Mouse (Mus musculus) adrenal gland, postnatal 10 days (tissue): ENCODE measurements at regions not wholly inside any gene's neighbourhood (a gene's known extent, or its start where the extent isn't known, plus 50 kb on each side); places are given as distances from the start of the nearest gene placed in this dataset.
"Not testable (repeated sequence)": the region's sequence is repeated elsewhere in the genome, so short reads cannot be mapped to it uniquely, and the experiment has no call there.

Source experiments
- DNase-seq: peaks from one replicate; pipeline ENCODE4 v3.0.0; 2021; ENCODE audit warnings: mixed read lengths

DNA sequence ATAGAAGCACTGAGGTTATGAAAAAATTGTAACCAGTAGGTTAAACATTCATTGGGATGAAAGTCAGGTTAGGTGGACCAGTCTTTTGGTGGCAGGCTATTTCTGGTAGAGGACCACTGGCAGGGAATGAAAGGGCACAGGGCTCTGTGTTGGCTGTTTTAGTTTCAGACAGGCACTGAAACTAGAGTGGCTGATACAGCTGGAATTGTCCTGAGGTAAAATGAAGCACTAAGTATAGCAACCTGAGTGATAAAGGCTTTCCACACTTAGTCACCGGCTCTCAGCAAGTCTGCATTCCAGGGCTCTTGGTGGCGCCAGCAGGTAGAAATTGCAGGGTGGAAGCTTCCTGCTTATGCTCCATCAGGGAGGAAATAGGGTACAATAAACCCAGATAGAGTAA lies 262.2 kb upstream of the Tmpo start:
- no peak for DNase-seq

DNA sequence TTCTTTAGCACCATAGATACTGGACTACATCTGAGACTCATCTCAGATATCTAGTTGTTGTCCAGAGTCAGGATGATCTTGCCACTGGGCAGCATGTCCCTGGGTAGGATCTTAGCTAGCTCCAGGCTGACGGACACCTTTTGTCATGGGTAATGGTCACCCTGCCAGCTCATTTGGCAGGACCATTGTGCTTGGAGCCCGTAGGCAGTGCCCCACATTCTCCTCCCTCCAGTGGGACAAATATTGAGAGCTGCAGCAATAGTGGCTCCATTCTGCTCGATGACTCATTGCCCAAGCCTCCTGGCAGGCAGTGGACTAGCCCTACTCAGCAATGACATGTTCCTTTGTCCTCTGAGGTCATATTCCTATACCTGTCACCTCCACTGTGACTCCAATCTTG lies 258.9 kb upstream of the Tmpo start:
- DNase-seq: no peak

DNA sequence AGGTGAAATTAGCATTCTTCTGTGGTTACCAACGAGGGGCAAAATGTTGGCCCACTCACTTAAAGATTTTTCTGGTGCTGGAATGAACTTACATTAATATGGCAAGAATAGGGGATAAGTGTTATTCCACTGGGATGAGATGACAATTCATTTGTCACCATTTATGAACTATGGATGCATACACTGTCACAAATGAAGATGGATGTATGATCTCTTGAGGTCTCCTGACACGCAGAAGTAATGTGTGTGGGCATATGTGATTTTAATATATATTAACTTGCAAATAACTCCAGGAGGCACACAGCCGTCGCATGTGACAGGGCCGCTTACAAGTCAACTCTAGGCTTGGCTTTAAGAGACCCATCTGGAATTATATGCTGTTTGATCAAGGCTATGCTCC lies 256.8 kb upstream of the Tmpo start:
- DNase-seq: no peak

DNA sequence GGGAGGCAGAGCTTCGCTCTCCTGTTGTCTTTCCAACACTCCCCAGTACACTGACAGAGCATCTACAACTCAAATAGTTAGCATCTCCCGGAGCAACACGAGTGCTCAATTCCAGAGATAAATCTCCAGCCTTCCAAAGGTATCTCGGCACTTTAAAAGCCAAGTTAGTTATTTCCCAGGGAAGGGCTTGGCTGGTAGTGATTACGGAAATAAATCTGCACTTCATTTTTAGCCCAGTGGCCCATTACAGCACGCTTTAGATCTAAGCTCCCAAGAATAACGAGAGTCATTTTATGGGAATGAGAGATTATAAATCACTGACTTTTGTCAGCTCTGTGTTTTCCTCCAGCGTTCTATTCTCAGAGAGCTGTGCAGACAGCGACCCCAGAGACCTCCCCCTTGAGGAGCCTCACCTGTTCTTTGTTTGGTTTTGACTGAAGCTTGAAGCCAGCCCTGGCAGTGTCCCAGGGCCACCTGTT lies 255.0 kb upstream of the Tmpo start:
- DNase-seq: no peak

DNA sequence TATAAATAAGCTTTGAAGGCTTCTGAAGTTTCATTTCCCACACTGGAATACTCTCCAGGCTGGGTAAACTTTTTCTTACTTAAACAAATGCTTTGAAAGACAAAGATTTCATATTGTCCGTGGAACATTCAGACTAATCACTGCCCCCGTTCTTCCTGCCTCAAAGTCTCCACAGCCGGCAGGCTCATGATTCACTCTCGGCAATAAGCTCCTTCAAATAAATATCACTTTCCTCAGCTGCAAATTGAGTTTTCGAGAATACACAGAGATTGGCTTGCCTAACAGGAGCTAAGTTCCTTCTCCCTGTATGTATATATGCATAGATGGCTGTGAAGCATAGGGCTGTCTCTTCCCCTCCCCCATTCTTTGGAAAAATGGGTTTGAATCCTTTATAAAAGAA lies 249.2 kb upstream of the Tmpo start:
- no peak for DNase-seq

DNA sequence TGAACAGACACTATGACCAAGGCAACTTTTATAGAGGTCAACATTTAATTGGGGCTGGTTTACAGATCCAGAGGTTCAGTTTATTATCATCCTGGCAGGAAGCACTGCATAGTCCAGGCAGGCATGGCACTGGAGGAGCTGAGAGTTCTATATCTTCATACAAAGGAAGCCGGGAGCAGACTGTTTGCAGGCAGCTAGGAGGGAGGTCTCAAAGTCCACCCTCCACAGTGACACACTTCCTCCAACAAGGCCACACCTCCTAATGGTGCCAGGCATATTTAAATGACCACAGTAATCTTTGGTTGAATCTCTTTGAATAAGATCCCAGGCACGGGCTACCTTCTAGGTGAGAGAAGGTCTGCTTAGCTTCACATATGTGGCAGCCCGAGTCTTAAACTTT lies 245.5 kb upstream of the Tmpo start:
- no peak for DNase-seq

DNA sequence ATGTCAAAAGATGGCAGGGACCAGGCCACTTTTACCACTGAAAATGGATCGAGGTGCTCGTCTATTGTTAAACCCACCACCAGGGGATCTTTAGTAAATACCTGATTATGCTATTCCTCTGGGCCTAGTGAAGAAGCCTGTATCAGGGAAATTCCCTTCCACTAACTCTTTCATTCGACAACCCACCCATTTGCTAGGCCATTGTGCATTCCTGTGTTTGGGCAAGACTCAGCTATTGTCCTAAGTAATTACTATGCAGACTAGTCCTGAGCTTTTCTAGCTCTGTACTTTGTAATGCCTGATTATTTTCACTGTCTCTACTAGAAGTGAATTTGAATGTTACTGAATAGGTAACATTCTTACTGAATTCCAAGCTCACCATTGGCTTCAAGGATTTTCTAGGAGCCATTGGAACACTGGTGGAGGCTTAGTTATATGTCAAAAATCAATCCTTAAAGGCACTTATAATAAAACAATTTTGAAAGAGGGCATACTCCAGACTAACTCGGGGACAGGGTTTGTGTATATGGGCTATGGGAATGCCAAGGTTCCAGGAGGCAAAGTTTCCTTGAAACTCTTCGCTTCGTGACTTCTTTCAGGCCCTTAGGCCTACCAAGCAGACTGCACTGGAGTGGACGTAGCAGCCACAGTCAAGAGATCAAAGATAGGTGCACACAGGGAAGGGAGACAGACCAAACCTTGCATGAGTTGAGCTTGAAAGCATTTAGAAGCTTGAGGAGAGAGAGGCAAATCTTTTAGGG lies 244.7 kb upstream of the Tmpo start:
- not testable (repeated sequence) for DNase-seq

DNA sequence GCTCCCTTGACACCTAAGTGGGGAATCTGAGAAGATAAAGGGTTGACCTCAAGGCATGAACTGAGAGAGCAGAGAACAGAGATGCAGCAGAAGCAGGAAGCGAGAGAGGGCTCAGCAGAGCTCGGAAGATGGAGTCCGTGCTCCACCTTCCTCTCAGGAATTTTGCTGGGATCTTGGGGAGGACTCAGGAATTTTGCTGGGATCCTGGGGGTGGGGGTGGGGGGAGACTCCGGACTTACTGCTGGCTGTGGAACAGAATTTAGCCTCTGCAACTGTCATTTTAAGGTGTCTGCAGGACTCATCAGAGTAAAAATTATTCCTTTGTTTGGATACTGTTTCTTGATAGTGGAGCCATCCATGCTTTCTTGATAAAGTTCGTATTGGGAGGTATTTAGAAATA lies 243.7 kb upstream of the Tmpo start:
- no peak for DNase-seq

DNA sequence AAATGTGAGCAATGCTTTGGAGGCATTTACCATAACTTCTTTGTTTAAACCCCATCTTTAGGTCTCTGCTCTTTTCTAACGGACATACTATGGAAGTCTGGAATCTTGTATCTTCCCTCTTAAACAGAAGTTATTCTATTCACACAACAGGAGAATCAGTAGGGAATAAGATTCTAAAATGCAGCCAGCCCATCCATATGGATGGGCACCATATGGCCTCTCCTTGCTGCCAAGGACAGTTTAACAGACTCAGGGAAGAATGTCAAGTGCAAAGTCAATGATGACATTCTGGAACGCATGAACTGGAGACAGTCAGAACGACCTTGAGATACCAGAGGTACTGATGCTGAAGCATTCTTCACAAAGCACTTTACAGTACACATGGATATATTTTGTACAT lies 206.1 kb upstream of the Tmpo start:
- no peak for DNase-seq

DNA sequence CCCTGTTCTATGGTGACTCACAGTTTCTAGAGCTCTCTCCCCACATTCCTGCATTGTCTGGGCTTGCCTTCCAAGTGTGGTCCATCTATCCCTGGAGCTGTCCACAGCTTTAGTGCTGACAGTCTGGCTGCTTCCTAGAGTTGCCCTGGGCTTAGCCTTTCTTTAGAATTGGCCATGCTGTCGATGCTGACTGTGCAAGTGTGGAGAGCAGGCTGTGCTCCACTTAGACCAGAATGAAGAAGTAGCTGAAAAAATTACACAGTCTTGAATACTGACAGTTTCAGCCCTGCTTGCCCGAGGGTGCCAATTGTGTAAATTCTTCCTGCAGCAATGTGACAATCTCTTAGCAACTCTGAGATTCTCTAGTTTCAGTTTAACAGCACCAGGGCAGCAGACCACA lies 203.3 kb upstream of the Tmpo start:
- peak; percentile 37 for DNase-seq

DNA sequence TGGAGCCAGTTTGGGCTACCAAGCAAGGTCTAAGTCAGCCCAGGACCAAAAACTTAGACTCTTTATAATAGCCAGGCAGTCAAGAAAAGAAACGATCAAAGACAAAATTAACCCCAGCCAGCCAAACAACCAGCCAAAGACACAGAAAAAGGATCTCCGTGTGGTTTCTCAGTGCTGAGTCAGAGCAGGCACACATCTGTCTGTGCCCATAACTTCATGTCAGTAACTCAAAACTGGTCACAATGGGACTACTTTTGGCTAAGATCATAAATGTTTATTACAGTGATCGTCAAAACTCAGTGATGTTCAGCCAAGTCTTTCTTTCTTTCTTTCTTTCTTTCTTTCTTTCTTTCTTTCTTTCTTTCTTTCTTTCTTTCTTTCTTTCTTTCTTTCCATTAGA lies 195.6 kb upstream of the Tmpo start:
- DNase-seq: no peak

DNA sequence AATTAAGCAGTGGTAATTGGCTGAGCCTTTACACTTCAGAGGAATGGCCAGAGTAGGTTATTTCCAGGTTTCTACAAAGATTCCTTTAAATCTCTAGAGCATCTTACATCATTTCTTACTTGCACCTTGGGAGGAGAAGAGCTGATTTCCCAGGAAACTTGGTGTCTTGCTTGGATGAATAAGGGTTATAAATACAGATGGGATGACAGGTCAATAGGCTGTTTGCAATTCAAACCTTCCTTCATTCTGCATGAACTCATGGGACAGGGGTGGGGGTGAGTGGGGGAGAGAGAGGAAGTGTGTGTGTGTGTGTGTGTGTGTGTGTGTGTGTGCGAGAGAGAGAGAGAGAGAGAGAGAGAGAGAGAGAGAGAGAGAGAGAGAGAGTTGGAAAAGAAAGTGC lies 186.4 kb upstream of the Tmpo start:
- DNase-seq: no peak

DNA sequence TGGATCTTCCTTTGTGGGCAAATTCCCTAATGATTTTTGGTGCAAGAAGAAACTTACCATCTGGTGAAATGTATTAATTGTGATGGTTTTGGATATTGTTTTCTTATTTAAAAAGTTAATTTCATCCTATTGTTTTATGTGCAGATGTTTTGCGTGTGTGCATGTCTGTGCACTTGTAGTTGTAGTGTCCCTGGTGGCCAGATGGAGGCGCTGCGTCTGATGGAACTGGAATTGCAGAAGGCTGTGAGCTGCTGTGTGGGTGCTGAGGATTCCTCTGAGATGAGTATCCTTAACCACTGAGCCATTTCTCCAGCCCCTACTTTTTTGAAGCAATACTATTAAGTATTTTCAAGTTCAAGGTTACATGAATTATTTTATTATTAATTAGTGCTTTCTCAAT lies 181.5 kb upstream of the Tmpo start:
- no peak for DNase-seq

DNA sequence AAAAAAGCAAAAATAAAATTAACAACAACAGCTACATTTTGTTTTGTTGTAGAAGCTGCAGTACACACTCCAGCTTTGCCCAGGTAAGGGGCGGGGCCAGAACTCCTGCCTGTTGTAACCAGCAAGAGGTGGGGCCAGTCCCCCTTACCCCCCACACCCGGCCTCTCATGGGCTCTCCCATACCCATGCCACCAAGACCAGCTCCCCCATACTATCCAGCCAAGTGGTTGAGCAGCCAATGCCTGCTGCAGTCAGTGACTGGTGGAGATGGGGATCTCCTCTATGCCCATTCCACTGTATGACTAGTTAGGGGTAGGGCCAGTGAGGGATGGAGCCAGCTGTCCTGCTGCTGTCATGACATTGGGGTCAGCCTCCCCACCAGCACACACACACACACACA lies 180.5 kb upstream of the Tmpo start:
- DNase-seq: no peak

DNA sequence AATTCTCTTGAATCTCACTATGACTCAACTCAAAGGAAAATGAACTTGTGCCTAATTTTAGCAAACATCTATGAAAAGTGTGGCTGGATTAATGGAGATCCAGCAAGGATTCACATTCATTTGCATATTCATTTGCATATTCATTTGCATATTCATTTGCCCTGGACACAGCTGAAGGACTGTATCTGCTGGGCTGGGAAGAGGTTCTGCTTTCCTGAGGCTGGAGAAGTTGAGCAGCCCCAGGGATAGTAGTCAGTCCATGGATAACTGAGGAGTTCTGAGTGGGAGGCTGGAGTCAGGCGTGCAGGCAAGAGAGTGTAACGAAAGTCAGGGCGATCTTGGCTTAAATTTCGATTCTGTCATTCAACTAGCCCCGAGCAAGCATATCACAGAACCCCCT lies 164.3 kb upstream of the Tmpo start:
- DNase-seq: no peak

DNA sequence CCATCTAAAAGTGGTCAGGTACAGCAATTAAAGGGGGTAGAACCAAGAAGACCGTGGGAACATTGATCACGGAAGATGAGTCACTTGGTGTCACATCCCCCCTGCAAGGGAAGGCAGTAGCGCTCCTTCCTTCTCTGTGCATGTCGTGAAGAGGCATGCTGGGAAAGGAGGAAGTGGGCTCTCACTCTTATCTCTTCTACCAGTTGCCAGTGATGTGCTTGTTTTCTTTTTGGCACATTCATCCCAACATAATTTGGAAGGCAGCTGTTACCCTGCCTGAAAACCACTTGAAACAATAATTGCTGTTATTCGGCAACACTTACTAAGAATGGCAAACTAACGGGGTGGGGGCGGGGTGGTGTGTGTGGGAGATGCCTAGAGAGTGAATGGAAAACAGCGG lies 161.0 kb upstream of the Tmpo start:
- no peak for DNase-seq

DNA sequence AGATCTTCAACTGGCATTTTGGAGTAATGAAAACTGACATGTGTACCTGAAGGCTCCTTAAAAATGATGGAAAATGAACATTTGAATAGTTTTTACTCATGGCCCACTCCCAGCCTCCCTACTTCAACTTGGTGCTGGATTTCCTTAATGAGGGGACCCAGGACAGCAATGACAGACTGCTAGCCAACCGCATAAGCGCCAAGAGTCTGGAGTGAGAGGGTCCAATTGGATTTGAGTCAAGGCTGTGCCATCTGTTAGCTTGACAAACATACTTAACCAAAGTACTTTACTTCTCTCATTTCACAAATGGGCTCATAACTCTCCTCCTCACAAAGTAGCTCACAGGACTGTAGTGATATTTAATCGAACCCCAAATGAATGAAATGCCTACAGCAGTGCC lies 158.2 kb upstream of the Tmpo start:
- DNase-seq: no peak

DNA sequence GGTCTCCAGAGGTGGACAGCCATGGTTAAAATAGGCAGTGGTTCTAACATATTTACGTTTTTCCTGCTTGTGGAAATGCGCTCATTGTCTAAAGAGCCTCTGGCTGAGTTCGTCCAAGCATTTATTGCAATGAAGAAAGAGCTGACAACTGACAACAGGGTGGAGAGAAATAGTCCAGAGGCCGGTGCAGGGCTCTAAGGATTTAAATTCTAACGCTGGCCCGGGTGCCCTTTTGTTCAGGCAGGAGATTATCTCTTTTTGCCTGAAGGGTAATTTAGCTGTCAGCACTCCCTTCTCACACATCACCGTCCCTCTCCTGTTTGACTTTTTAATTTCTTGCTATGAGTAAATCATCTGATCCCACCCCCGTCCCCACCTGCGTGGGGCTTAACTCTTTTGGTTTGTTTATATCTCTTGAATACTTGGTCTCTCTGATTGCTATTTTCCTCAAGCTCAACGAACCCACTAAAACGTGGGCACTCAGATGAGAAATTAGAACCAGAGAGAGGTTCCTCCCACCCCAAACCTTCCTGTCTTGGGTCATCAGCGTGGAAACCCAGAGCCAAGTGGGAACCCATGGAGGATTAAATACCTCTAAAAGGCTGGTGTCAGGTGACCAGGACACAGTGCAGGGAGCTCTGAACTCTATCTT lies 145.7 kb upstream of the Tmpo start:
- no peak for DNase-seq

DNA sequence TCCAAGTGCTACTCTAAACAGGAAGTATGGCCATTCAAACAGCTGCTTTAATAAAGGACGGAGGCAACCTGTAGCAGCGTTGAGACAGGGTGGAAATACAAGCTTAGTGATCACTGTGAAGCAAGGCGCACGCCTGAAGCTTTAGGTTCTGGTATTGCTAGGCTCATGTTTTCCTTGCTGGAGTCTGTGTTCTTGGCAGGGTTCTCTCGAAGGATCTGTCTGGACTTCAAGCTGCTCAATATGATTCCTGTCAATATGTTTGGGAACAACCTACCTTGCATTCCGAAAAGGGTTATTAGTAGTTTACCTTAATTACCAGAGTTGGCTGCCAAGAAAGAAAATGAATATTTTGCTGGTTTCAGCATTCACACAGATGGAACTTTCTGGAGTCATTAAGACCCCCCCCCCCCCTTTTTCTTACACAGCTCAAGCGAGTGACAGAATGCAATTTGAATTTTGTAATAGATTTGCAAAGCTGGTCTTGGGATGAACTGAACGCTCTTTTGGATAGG lies 145.1 kb upstream of the Tmpo start:
- DNase-seq: no peak

DNA sequence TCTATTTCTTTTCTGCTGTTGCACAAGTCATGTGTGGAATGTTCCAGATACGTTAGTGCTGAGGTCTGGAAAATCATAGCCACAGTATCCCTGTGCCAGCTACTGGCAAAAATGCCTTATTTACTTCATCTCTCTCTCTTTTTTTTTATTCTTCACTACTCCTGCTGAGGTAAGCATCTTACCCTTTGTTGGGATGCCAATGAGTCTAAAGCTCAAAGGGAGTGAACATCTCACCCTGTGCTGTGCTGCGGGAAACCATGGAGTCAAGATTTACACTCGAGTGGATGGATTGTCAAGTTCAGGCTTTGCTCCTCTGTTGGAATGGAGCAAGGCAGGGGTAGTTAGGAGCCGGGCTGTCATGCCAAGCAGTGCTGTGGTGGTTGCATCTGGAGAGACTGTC lies 140.1 kb upstream of the Tmpo start:
- no peak for DNase-seq

DNA sequence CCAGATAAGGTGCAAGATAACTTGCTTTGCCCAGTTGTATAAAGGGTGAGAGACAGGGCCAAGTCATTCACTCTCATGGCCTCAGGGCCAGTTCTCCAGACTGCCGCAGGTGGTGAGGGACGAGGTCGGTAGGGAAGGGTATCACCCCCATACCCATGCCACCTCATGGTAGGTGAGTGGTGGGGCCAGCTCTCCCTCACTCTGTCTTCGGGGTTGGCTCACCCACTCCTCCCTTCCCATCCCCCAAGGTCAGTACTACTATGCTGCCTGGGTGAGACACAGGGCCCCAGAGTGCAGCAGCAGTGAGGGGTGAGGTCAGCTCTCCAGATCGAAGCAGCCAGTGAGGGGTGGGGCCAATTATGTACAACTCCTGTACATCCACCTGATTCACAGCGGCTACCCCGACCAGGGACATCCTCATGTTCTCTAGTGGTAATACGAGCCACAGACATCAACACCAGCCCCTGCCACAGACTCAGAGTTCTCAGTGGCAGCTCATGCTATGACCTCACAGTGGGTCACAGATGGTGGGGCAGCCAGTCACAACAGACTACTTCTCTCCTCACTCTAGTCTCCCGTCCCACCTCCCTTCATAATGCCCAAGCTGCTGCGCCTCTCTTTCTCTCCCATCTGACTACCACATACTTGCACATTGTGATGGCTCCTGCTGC lies 138.5 kb upstream of the Tmpo start:
- no peak for DNase-seq

DNA sequence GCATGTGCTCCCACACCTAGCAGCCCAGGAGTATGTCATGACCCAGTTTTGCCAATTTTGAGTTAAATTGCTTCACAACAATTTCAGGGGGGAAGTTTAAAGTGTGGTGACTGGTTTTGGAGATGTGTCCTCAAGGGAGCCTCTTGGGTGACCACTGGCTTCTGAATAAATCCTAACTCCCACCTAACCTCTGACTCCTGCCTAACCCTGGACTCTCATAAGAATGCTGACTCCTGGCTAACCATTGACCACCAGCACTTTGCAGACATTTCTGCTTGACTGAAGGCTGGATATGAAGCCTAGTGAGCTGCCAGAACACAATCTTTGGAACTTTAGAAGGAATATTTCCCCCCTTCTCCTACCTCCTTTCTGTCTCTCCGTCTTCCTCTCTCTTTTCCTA lies 133.3 kb upstream of the Tmpo start:
- no peak for DNase-seq

DNA sequence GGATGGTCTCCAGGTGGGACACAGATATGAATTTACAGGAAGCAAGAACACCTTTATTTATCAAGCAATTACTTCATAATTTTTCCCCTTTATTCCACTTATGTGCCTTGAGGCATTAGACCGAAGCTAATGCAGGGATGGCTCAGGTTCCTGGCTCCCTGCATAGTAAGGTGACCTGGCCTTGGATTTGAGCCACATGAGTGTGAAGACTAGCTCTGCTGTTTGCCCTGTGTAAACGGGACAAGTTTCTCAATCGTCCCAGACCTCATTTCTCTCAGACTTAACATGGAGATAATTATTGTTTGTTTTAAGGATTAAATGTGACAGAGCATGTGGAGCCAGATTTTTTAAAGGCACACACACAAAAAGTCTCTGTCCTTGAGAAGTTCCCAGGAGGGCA lies 132.2 kb upstream of the Tmpo start:
- DNase-seq: no peak

DNA sequence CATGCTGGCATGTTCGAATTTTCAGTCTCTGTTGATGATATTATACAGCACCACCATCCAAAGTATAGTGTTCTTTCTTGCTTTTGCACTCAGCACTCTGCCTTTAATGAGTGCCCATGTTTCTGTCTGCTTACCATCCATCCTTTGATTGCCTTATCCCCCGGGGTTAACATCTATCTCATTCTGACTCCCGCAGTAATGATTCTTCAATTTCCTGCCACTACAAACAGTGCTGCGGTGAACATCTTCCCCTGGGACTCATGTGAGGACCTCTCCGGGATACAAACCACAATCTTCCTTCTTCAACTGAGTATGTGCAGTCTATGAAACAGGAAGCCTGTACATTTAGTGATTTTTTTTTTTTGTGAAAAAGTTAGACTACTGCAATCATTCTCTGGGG lies 131.8 kb upstream of the Tmpo start:
- no peak for DNase-seq
